Mouse (Mus musculus) kidney, adult 2 months (tissue): ENCODE data around the gene Clmp.

Experiments used
- CTCF ChIP-seq: fragments of 200-500 bp; conservative IDR thresholded peaks from 2 replicates; pipeline ENCODE4 v1.5.1; 2011; ENCODE audit warnings: low read depth, mild to moderate bottlenecking, control low read depth, low read length, moderate library complexity, mixed read lengths; ENCODE audit not compliant: insufficient read depth, insufficient read length
- POLR2A ChIP-seq: fragments of 200-500 bp; IDR thresholded peaks from one replicate; pipeline ENCODE4 v1.6.1; 2011; ENCODE audit warnings: low read depth, low read length, control low read depth

DNA sequence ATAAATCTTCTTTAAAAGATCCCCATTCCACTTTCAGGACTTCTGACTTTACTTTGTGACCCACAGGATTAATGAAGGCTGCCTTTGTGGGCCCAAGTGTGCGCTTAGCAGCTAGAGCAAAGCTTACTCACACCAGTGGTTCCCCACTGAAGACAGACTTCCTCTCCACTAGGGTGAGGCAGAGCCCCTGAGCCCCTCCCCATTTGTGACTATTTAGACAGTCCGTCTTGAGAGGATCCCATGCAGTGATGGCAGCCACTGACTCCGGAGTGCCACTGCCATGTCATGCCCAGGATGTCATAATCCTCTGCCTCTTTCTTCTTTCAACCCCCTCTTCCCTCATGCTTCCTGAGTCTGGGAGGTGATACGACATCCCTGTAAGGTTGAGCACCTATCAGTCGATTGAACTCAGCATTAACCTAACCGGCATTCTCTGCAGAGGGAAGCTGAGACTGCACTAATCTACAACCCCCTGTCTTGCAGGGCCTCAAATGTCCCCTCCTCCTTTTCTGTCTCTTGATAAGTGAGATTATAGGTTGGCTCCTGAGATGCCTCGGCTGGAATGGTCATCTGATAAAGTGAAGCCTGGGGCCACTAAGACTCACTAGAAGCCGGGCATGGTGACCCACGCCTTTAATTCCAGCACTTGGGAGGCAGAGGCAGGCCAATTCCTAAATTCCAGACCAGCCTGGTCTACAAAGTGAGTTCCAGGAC is 112.6 kb downstream of the Clmp start:
- TF ChIP-seq CTCF (no peak), POLR2A (no peak)
